Mouse (Mus musculus) heart, postnatal 0 days (tissue): ENCODE data around the gene Nipal4.

Experiments used
- CTCF ChIP-seq: IDR thresholded peaks from 2 replicates; pipeline ENCODE4 v1.5.1; 2016; ENCODE audit warnings: antibody characterized with exemption, control low read depth, low read depth
- EP300 ChIP-seq: IDR thresholded peaks from 2 replicates; pipeline ENCODE4 v1.6.1; 2016; ENCODE audit warnings: antibody characterized with exemption, low read depth

DNA sequence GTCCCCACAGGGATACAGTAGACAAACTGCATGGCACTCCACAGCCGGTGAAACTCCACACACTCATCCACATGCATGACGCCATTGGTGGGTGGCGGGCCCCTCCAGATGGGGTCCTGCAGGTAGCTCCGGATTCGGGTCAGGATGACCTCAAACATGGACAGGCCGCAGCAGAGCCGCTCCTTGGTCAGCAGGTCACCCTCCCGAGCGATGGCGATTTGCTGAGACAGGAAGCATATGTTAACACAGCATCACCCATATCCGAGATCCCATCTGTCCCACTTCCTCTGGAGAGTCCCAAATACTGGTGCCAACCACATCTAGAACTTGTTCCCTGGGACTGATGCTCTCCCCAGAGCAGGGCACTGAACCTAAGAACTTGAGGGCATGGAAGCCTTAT is 34.4 kb upstream of the Nipal4 start:
- no peak for TF ChIP-seq CTCF
- TF ChIP-seq EP300 = no peak
